Mouse (Mus musculus) lung, postnatal 0 days (tissue): Measurements from ENCODE around the gene Hist2h4.
"Not testable (repeated sequence)": the region's sequence is repeated elsewhere in the genome, so short reads cannot be mapped to it uniquely, and the experiment has no call there.

Experiments used
- CTCF ChIP-seq: IDR thresholded peaks from 2 replicates; pipeline ENCODE4 v1.5.1; 2016; ENCODE audit warnings: antibody characterized with exemption, mild to moderate bottlenecking
- EP300 ChIP-seq: IDR thresholded peaks from 2 replicates; pipeline ENCODE4 v1.6.1; 2016; ENCODE audit warnings: antibody characterized with exemption, mild to moderate bottlenecking, control low read depth

GRCm38 (mm10) chr3:96290727-96291126 is 27.6 kb upstream of the Hist2h4 start:
- not testable (repeated sequence) for TF ChIP-seq EP300, CTCF
